Comparison of ENCODE assay signal across 9 mouse cellular contexts in genomic region chr6:35256691-35257090, GRCm38 (mm10). TPM values are rescaled to one million over a fixed set of nuclear protein-coding genes. Genes with fewer than 3 reads are reported as not detected.
A peak's percentile ranks its signal among the peaks of the same experiment; 100 is the strongest.
DNase-seq lines count a peak whose midpoint lies in the region; ATAC-seq lines count a peak whose summit lies in the region.
"Had no signal": no experiment of that assay in that cellular context is flagged by ENCODE, and none has a peak within 500 bp of the region (broad histone marks: within the 10 kb centered on the region; RNA-seq: fewer than 3 reads in every experiment).

No protein-coding gene starts in this region.

- ATAC-seq in liver, embryonic 11.5 days (replicated peaks; ENCODE audit: low FRiP score), result peak; percentile 44
- ATAC-seq in midbrain, embryonic 16.5 days, result no peak
- no peak for ATAC-seq in forebrain, embryonic 13.5 days

- peak overlapping the region; percentile 82 for H3K4me2 ChIP-seq in liver, embryonic 11.5 days
- H3K4me2 ChIP-seq in midbrain, embryonic 16.5 days (ENCODE audit: low read length), result no peak overlapping the region
- H3K4me2 ChIP-seq in forebrain, embryonic 13.5 days, result no peak overlapping the region

- H3K9me3 ChIP-seq in liver, embryonic 11.5 days (ENCODE audit: control insufficient read depth, low read length), result no peaks in the 10 kb centered on the region
- no peaks in the 10 kb centered on the region for H3K9me3 ChIP-seq in midbrain, embryonic 16.5 days (replicated peaks; ENCODE audit: control insufficient read depth, low read length, poor library complexity, severe bottlenecking)
- H3K9me3 ChIP-seq in forebrain, embryonic 13.5 days (replicated peaks), result no peaks in the 10 kb centered on the region

- H3K36me3 ChIP-seq in liver, embryonic 11.5 days (ENCODE audit: control insufficient read depth, insufficient read depth, low read length), result peaks cover 7% of the 10 kb centered on the region; the same call in 1 of the 2 replicates
- no peaks in the 10 kb centered on the region for H3K36me3 ChIP-seq in midbrain, embryonic 16.5 days (ENCODE audit: control insufficient read depth, insufficient read depth, low read length)
- H3K36me3 ChIP-seq in forebrain, embryonic 13.5 days (ENCODE audit: poor library complexity, severe bottlenecking), result peaks cover 12% of the 10 kb centered on the region

- no peak overlapping the region for H3K4me3 ChIP-seq in liver, embryonic 11.5 days (ENCODE audit: low read depth, low read length)
- no peak overlapping the region for H3K4me3 ChIP-seq in midbrain, embryonic 16.5 days (ENCODE audit: low read depth, low read length)
- H3K4me3 ChIP-seq in forebrain, embryonic 13.5 days, result no peak overlapping the region

- DNase-seq in layer of hippocampus, adult 11-12 months (ENCODE audit: low spot score), result peak; percentile 35
- no peak for DNase-seq in layer of hippocampus, postnatal 25 days (ENCODE audit: extremely low spot score in 1 of 2, low spot score in 1 of 2)
- peak; percentile 46 to 61 for DNase-seq in adrenal gland, adult 18-20 months (ENCODE audit: low spot score in 2 of 2)
- DNase-seq in heart, adult 9 months (ENCODE audit: low spot score in 2 of 2), result peak; percentile 73 to 86
- DNase-seq in liver, embryonic 11.5 days (ENCODE audit: low spot score), result no peak
- peak; percentile 29 to 55 for DNase-seq in spleen, postnatal 14 days (ENCODE audit: low spot score in 2 of 2)

- peak overlapping the region; percentile 78 for H3K27ac ChIP-seq in liver, embryonic 11.5 days (ENCODE audit: low read depth, low read length)
- no peak overlapping the region for H3K27ac ChIP-seq in midbrain, embryonic 16.5 days (ENCODE audit: low read length)
- no peak overlapping the region for H3K27ac ChIP-seq in forebrain, embryonic 13.5 days

- WGBS in liver, embryonic 11.5 days, result 35% methylated on average over 7 of the region's 7 CpGs
- WGBS in midbrain, embryonic 16.5 days, result 92% methylated on average over 7 of the region's 7 CpGs
- WGBS in forebrain, embryonic 13.5 days, result 91% methylated on average over 7 of the region's 7 CpGs

- H3K27me3 ChIP-seq in liver, embryonic 11.5 days (replicated peaks; ENCODE audit: control insufficient read depth, insufficient read depth, low read length), result no peaks in the 10 kb centered on the region
- H3K27me3 ChIP-seq in midbrain, embryonic 16.5 days (ENCODE audit: control insufficient read depth, insufficient read depth, low read depth, low read length), result no peaks in the 10 kb centered on the region
- no peaks in the 10 kb centered on the region for H3K27me3 ChIP-seq in forebrain, embryonic 13.5 days

- H3K4me1 ChIP-seq in liver, embryonic 11.5 days (replicated peaks; ENCODE audit: control insufficient read depth, insufficient read depth, low read length), result peaks cover 66% of the 10 kb centered on the region
- H3K4me1 ChIP-seq in midbrain, embryonic 16.5 days (ENCODE audit: control insufficient read depth, insufficient read depth, low read length), result peaks cover 18% of the 10 kb centered on the region
- H3K4me1 ChIP-seq in forebrain, embryonic 13.5 days, result peaks cover 36% of the 10 kb centered on the region

- H3K9ac ChIP-seq in liver, embryonic 11.5 days (ENCODE audit: low read depth, low read length), result no peak overlapping the region
- H3K9ac ChIP-seq in midbrain, embryonic 16.5 days (ENCODE audit: low read depth, low read length), result no peak overlapping the region
- H3K9ac ChIP-seq in forebrain, embryonic 13.5 days, result no peak overlapping the region

RNA-seq across cellular contexts. Expression of gene Slc13a4, which starts 51.2 kb away (rescaled TPM):
- 1 to 10 TPM; 2.7 to 3.1 TPM for total RNA-seq in layer of hippocampus, postnatal 25 days (2021)
- under 1 TPM; 0.33 to 0.51 TPM for total RNA-seq in adrenal gland, adult 18-20 months (2021)
- polyA plus RNA-seq in liver, embryonic 11.5 days (2014; fragmentation: Nextera tagmentation; extraction: Ambion mirVana), result 0.15 and 0.31 TPM in 2 replicates
- 5.8 and 8.0 TPM in 2 replicates for polyA plus RNA-seq in midbrain, embryonic 16.5 days (2015; fragmentation: Nextera tagmentation; extraction: Ambion mirVana)
- polyA plus RNA-seq in forebrain, embryonic 13.5 days (2015; fragmentation: Nextera tagmentation; extraction: Ambion mirVana), result 0.50 and 0.94 TPM in 2 replicates
- total RNA-seq: gastrocnemius, adult 8-10 months had no signal

Comparison
In these comparisons a context has a peak if more than half of its experiments do, and no peak if none do; other contexts are left out.
1. DNase-seq: peak in layer of hippocampus, adult 11-12 months (single experiment), adrenal gland, adult 18-20 months (2 of 2), heart, adult 9 months (2 of 2) and spleen, postnatal 14 days (2 of 2); none in layer of hippocampus, postnatal 25 days (0 of 2) and liver, embryonic 11.5 days (single experiment).